Mouse (Mus musculus) hindbrain, embryonic 16.5 days (tissue): Measurements from ENCODE around the gene Pck1. TPM values are rescaled to one million over a fixed set of nuclear protein-coding genes. Genes with fewer than 3 reads are reported as not detected.

Experiments used
- ATAC-seq: fragments of 200-750 bp; cut with Nextera tagmentation; 2 replicates; pipeline ENCODE4 v1.8.0; 2017; ENCODE audit warnings: moderate TSS enrichment, moderate library complexity
- H3K27ac ChIP-seq: fragments of 300-500 bp; sonication (generic); 2 replicates; pipeline ENCODE4 v1.5.1; 2014; ENCODE audit warnings: low read depth, mild to moderate bottlenecking, control low read depth, low read length, moderate library complexity
- H3K27me3 ChIP-seq: fragments of 300-500 bp; sonication (generic); replicated peaks from 2 replicates; pipeline ENCODE4 v1.6.1; 2014; ENCODE audit warnings: low read length; ENCODE audit not compliant: control insufficient read depth, insufficient read depth
- H3K36me3 ChIP-seq: fragments of 300-500 bp; sonication (generic); 2 replicates; pipeline ENCODE4 v1.6.1; 2014; ENCODE audit warnings: mild to moderate bottlenecking, low read length, moderate library complexity, mixed read lengths; ENCODE audit not compliant: control insufficient read depth, insufficient read depth
- H3K4me1 ChIP-seq: fragments of 300-500 bp; sonication (generic); 2 replicates; pipeline ENCODE4 v1.6.1; 2014; ENCODE audit warnings: low read depth, low read length; ENCODE audit not compliant: control insufficient read depth, insufficient read depth
- H3K4me2 ChIP-seq: fragments of 300-500 bp; sonication (generic); 2 replicates; pipeline ENCODE4 v1.6.1; 2014; ENCODE audit warnings: mild to moderate bottlenecking, low read length, control low read depth, moderate library complexity
- H3K4me3 ChIP-seq: fragments of 300-500 bp; sonication (generic); 2 replicates; pipeline ENCODE4 v1.5.1; 2014; ENCODE audit warnings: mild to moderate bottlenecking, low read length, control low read depth, moderate library complexity
- H3K9ac ChIP-seq: fragments of 300-500 bp; sonication (generic); 2 replicates; pipeline ENCODE4 v1.6.1; 2014; ENCODE audit warnings: low read depth, mild to moderate bottlenecking, control low read depth, low read length, moderate library complexity
- H3K9me3 ChIP-seq: fragments of 300-500 bp; sonication (generic); 2 replicates; pipeline ENCODE4 v1.6.1; 2014; ENCODE audit warnings: mild to moderate bottlenecking, low read length, moderate library complexity; ENCODE audit not compliant: control insufficient read depth
- WGBS: fragments of 180-500 bp; shearing (Covaris S2); extraction: QIAGEN DNeasy Blood & Tissue Kit; methylation state at CpG from one replicate; pipeline ENCODE4 v1.1.7; 2014; 5-methylcytosine and 5-hydroxymethylcytosine counted together
- polyA plus RNA-seq: library from polyadenylated mRNA; unstranded; fragments of >200 nt; fragmentation: Nextera tagmentation; extraction: Ambion mirVana; gene quantifications from 2 replicates; pipeline ENCODE4 v1.2.1, GENCODE M21; 2015

The Pck1 gene
- polyA plus RNA-seq, 1 experiment from 2014 or later, result not detected

DNA sequence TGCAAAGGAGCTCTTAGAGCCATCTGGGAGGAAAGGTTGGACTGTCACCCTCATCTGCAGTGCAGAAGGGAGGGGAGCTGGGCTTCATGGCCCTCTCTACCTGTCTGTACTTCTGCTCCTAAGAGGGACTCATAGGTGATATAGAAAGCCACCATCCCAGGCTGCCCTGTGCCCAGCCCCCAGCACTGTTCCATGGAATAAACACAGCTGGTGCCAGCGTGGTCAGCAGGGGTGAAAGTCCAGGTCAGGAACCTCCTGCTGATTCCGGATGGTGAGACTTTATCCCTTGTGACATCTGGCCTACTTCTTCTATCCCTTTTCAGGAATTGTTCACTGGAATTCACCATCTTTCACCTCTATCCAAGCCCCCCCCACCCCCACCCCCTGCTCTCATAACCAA lies 17.2 kb downstream of the Pck1 start:
- Histone ChIP-seq H3K27ac (no peak overlapping the region), H3K4me1 (peaks cover 36% of the 10 kb centered on the region), H3K4me3 (no peak overlapping the region), H3K9me3 (no peaks in the 10 kb centered on the region), H3K36me3 (no peaks in the 10 kb centered on the region), H3K27me3 (no peaks in the 10 kb centered on the region), H3K9ac (no peak overlapping the region), H3K4me2 (no peak overlapping the region)
- no peak for ATAC-seq
- WGBS, result 73% methylated on average over 2 of the region's 2 CpGs

DNA sequence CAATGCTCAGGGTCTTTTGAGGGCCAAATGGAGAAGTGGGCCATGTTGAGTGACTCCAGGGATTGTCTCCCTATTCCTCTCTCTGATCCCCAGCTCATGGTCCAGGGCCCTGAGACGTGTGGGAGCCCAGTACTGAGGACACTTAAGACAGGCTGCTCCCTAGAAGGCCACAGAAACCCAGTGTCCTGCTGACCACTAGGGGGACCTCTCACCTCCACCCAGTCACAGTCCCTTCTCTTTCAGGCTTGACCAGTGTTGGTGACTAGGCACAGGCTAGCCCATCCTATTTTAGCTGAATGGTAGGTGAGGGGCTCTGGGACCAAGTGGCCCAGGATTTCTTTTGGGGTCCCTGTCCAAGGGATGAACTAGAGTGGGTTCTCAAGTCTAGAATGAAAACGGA lies 17.9 kb downstream of the Pck1 start:
- ATAC-seq, result no peak
- 61% methylated on average over 2 of the region's 2 CpGs for WGBS
- H3K9me3 ChIP-seq, result no peaks in the 10 kb centered on the region
- peaks cover 36% of the 10 kb centered on the region for H3K4me1 ChIP-seq
- H3K27me3 ChIP-seq, result no peaks in the 10 kb centered on the region
- H3K27ac ChIP-seq, result no peak overlapping the region
- no peaks in the 10 kb centered on the region for H3K36me3 ChIP-seq
- H3K4me2 ChIP-seq, result no peak overlapping the region
- no peak overlapping the region for H3K9ac ChIP-seq
- H3K4me3 ChIP-seq, result no peak overlapping the region

DNA sequence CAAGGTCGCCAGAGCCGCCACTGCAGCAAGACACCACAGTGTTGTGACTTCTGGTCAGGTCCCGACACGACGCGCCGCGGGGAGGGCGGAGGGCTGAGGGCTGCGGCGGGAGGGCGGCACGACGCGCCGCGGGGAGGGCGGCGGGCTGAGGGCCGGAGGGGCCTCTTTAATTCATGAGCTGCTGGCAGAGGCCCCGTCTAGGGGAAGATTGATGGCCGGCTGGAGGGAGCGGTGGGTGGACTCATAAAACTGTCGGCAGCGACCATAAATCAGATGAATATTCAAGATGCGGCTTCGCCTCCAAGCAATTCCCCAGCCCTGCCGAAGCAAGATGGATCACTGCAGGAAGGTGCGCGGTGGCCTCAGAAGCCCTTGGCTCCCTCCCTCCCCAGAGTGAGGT lies 18.6 kb downstream of the Pck1 start:
- peak; percentile 31 for ATAC-seq
- 1% methylated on average over 30 of the region's 30 CpGs for WGBS
- Histone ChIP-seq H3K4me2 (peak overlapping the region; percentile 54), H3K36me3 (no peaks in the 10 kb centered on the region), H3K27ac (peak overlapping the region; percentile 42), H3K27me3 (no peaks in the 10 kb centered on the region), H3K4me3 (peak overlapping the region; percentile 23; the same call in 1 of the 2 replicates), H3K4me1 (peaks cover 36% of the 10 kb centered on the region), H3K9ac (peak overlapping the region; percentile 47), H3K9me3 (no peaks in the 10 kb centered on the region)

DNA sequence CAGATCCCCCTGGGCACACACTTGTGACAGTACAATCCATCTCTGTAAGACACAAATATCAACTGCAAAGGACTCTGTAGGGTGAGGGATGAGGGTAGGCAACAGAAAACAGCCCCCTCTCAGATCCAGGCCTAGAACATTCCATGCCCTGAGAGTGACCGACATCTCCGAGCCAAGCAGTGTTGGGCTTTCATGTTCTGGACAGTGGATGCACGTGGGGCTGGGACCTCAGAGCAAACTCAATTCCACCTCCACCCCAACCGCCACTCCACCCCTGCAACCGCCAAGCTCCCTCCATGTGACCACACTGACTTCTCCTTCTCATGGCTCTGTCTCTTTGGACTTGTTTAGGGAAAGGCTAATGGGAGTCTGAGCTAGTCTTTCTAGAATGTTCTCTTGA lies 19.1 kb downstream of the Pck1 start:
- Histone ChIP-seq H3K4me2 (peak overlapping the region; percentile 54), H3K4me1 (peaks cover 36% of the 10 kb centered on the region), H3K4me3 (no peak overlapping the region), H3K9me3 (no peaks in the 10 kb centered on the region), H3K27ac (peak overlapping the region; percentile 16; the same call in 1 of the 2 replicates), H3K9ac (0 out of 2 replicates have a peak overlapping the region, but pooled peaks have one; percentile 47), H3K36me3 (no peaks in the 10 kb centered on the region), H3K27me3 (no peaks in the 10 kb centered on the region)
- no peak; the same call in 1 of the 2 replicates for ATAC-seq
- WGBS, result 64% methylated on average over 5 of the region's 5 CpGs

DNA sequence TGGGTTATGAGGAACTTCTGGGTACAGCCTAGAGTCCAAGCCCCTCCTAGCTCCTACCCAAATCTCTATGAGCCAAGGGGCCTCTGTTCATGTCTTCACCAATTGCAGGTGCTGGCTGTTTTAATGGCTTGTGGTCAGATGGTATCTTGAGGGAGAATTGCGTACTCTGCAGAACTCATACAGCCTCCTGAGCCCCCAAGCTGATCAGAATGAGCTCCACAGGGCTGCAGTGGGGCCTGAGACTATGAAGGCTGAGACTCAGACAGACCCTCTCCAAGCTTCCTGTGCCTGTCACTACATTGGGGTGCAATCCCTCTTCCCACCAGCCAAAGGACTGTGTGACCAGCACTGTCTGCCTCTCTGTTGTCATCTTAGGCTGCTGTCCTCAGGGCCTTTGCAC lies 19.5 kb downstream of the Pck1 start:
- Histone ChIP-seq H3K4me2 (no peak overlapping the region), H3K9me3 (no peaks in the 10 kb centered on the region), H3K4me1 (peaks cover 36% of the 10 kb centered on the region), H3K27ac (peak overlapping the region; percentile 16), H3K4me3 (no peak overlapping the region), H3K9ac (no peak overlapping the region), H3K36me3 (no peaks in the 10 kb centered on the region), H3K27me3 (no peaks in the 10 kb centered on the region)
- ATAC-seq, result no peak
- 82% methylated on average over 1 of the region's 1 CpGs for WGBS

DNA sequence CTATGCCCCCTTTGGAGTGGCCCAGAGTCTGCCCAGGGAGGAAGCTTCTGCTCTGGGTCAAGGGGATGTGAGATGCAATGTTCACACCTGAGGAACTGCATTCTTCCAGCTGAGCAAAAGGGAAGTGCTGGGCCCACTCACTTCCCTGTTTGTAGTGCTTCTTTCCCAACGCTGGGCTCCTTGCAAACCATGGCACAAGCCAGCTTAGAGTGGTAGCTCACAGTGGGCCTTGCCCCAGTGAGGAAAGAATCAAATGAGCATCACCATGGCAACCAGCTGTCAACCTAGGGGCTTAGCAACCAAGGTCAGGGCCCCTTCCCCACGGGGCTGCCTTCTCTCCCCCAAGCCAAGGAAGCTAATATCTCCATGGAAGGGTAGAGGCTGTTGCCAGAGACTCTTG lies 20.2 kb downstream of the Pck1 start:
- Histone ChIP-seq H3K36me3 (no peaks in the 10 kb centered on the region), H3K4me2 (peak overlapping the region; percentile 64), H3K4me3 (no peak overlapping the region), H3K9me3 (no peaks in the 10 kb centered on the region), H3K4me1 (peaks cover 36% of the 10 kb centered on the region), H3K27ac (peak overlapping the region; percentile 88), H3K27me3 (no peaks in the 10 kb centered on the region), H3K9ac (no peak overlapping the region)
- WGBS, result 6% methylated on average over 2 of the region's 2 CpGs
- ATAC-seq, result peak; percentile 41

DNA sequence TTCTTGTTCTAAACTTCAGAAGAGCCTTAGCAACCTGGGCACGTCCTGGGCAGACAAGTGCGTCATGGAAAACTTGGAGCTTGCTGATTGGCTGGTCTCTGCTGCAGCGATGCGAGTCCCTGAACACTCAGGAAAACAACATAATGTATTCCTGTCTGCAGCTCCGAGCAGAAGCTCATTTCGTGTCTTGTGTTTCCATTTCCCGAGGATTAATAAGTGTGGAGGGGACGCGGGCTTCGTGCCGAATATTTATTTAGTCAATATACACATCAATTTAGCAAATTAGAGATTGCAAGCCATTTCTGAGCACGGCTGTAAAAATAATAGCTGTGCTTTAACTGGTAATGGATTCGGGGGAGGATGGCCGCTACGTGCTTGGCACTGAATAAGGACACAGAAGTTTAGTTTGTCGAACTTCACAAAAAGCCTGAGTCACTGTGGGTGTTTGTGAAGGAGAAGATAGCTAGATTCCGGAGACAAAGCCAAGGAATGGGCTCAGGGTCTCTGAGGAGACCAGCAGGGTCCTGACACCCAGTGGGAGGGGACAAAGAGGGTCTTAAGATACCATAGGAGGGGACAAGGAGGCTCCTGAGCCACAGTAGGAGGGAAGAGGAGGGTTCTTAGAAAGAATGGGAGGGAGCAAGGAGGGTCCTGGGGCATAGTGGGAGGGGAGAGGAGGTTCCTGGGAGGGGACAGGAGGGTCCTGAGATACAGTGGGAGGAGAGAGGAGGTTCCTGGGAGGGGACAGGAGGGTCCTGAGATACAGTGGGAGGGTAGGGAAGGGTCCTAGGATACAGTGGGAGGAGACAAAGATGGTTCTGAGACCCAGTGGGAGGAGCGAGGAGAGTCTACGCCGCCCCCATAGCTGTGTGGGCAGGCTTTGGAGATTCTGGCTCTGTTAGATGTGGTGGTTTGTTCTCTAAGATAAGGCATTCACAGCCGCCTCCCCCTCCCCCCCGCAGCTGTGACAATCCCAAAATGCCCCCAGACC lies 21.0 kb downstream of the Pck1 start:
- Histone ChIP-seq H3K9me3 (no peaks in the 10 kb centered on the region), H3K9ac (peak overlapping the region; percentile 49), H3K4me2 (peak overlapping the region; percentile 64), H3K27ac (peak overlapping the region; percentile 88), H3K27me3 (no peaks in the 10 kb centered on the region), H3K4me3 (peak overlapping the region; percentile 29), H3K36me3 (no peaks in the 10 kb centered on the region), H3K4me1 (peaks cover 31% of the 10 kb centered on the region)
- peak; percentile 83 for ATAC-seq
- WGBS, result 2% methylated on average over 22 of the region's 22 CpGs

DNA sequence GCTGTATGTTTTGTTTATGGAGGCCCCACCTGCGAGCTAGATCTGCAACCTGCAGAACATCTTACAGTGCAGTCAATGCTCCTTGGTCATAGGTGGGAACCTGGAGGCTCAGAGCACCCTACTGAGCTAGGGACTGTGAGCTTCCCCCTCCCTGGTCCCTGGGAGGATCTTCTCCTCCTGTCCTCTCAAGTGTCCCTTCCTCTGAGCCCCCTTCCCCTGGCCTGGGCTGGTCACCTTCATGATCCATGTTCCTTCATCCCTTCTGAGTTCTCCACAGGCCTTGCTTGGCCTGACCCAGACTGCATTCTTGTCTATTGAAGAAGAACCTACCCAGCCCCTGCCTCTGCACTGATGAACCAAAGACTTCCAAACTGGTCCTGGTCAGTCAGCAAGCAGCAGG lies 21.7 kb downstream of the Pck1 start:
- H3K36me3 ChIP-seq, result no peaks in the 10 kb centered on the region
- ATAC-seq, result no peak; the same call in 1 of the 2 replicates
- H3K27ac ChIP-seq, result peak overlapping the region; percentile 88
- no peak overlapping the region for H3K4me3 ChIP-seq
- no peaks in the 10 kb centered on the region for H3K27me3 ChIP-seq
- peaks cover 31% of the 10 kb centered on the region for H3K4me1 ChIP-seq
- 53% methylated on average over 1 of the region's 1 CpGs for WGBS
- 0 out of 2 replicates have a peak overlapping the region, but pooled peaks have one; percentile 19 for H3K9ac ChIP-seq
- H3K9me3 ChIP-seq, result no peaks in the 10 kb centered on the region
- H3K4me2 ChIP-seq, result peak overlapping the region; percentile 64

DNA sequence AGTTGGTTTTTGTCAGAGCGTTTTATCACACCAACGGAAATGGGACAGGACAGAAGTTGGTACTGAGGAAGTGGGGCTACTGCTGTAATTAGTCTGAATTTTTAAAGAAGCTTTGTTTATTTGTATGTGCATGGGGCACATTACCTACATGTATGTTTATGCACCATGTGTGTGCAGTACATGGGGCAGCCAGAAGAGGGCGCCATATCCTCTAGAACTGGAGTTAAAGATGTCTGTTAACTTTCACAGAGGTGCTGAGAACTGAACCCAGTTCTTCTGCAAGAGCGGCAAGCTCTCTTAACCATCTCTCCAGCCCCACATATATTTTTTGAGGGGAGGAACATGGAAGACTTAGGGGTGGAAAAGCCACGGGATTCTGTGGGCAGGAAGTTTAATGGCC lies 22.9 kb downstream of the Pck1 start:
- 91% methylated on average over 5 of the region's 5 CpGs for WGBS

More for the DNA sequence above, 22.9 kb downstream of the Pck1 start:
- H3K9me3 ChIP-seq, result no peaks in the 10 kb centered on the region
- H3K9ac ChIP-seq, result no peak overlapping the region
- H3K36me3 ChIP-seq, result no peaks in the 10 kb centered on the region
- no peak for ATAC-seq
- H3K4me3 ChIP-seq, result no peak overlapping the region
- no peak overlapping the region for H3K27ac ChIP-seq
- no peak overlapping the region for H3K4me2 ChIP-seq
- H3K4me1 ChIP-seq, result peaks cover 31% of the 10 kb centered on the region
- H3K27me3 ChIP-seq, result no peaks in the 10 kb centered on the region
